Mouse (Mus musculus) heart, adult 8-10 months (tissue): ENCODE results near the gene Oprm1. TPM values are rescaled to one million over a fixed set of nuclear protein-coding genes. Genes with fewer than 3 reads are reported as not detected.

ENCODE experiments used
- total RNA-seq, 4 experiments: library from RNA; stranded (reverse); gene quantifications; 2 replicates each; pipeline ENCODE4 v1.2.4; 2022

Gene Oprm1
- total RNA-seq, 4 experiments from 2014 or later: not detected

Other genes with a start within 250 kb of the Oprm1 start
- not detected for gene Gm10945, start 3.3 kb downstream of the Oprm1 start, total RNA-seq